Mouse (Mus musculus) erythroblast, adult 5-6 weeks (primary cell): Measurements from ENCODE around the gene Tmem129. TPM values are rescaled to one million over a fixed set of nuclear protein-coding genes. Genes with fewer than 3 reads are reported as not detected.

ENCODE experiments used
- total RNA-seq, 2 experiments: library from RNA; stranded (forward) in 1 of 2; stranded (reverse) in 1 of 2; fragments of 150-400 nt in 1 of 2; fragments of 200-764, 138-1000 nt in 1 of 2; gene quantifications; 2 replicates each; pipeline versions ENCODE4 v1.2.3 to v1.2.4; 2015 to 2017; ENCODE audit warnings: low replicate concordance in 2 of 2

The Tmem129 gene
- total RNA-seq, 2 experiments from 2014 or later, result 10.1 to 12.3 TPM

Other genes with a start within 250 kb of the Tmem129 start
- gene Nkx1-1, start 224.4 kb downstream of the Tmem129 start, total RNA-seq (2015; ENCODE audit: low replicate concordance), result not detected in 2 replicates
- gene Nkx1-1, start 224.4 kb downstream of the Tmem129 start, total RNA-seq (2017; ENCODE audit: low replicate concordance), result not detected in 2 replicates
- gene Fam53a, start 28.8 kb downstream of the Tmem129 start, total RNA-seq (2015; ENCODE audit: low replicate concordance), result 3.3 and 6.1 TPM in 2 replicates
- 2.5 and 3.3 TPM in 2 replicates for gene Fam53a, start 28.8 kb downstream of the Tmem129 start, total RNA-seq (2017; ENCODE audit: low replicate concordance)
- gene Gm9903, start 28.5 kb downstream of the Tmem129 start, total RNA-seq (2015; ENCODE audit: low replicate concordance), result not detected in 2 replicates
- not detected in 2 replicates for gene Gm9903, start 28.5 kb downstream of the Tmem129 start, total RNA-seq (2017; ENCODE audit: low replicate concordance)
- 123 and 133 TPM in 2 replicates for gene Slbp, start 5.8 kb downstream of the Tmem129 start, total RNA-seq (2015; ENCODE audit: low replicate concordance)
- 192 and 271 TPM in 2 replicates for gene Slbp, start 5.8 kb downstream of the Tmem129 start, total RNA-seq (2017; ENCODE audit: low replicate concordance)
- gene Tacc3, start 288 bp downstream of the Tmem129 start, total RNA-seq (2015; ENCODE audit: low replicate concordance), result 58.2 and 84.0 TPM in 2 replicates
- gene Tacc3, start 288 bp downstream of the Tmem129 start, total RNA-seq (2017; ENCODE audit: low replicate concordance), result 72.4 and 139 TPM in 2 replicates
- not detected in 2 replicates for gene Fgfr3, start 63.3 kb upstream of the Tmem129 start, total RNA-seq (2015; ENCODE audit: low replicate concordance)
- not detected in 2 replicates for gene Fgfr3, start 63.3 kb upstream of the Tmem129 start, total RNA-seq (2017; ENCODE audit: low replicate concordance)
- 2.5 and 6.7 TPM in 2 replicates for gene Letm1, start 124.4 kb upstream of the Tmem129 start, total RNA-seq (2015; ENCODE audit: low replicate concordance)
- gene Letm1, start 124.4 kb upstream of the Tmem129 start, total RNA-seq (2017; ENCODE audit: low replicate concordance), result 6.7 and 7.4 TPM in 2 replicates
- gene Nsd2, start 162.3 kb upstream of the Tmem129 start, total RNA-seq (2015; ENCODE audit: low replicate concordance), result 22.4 and 46.1 TPM in 2 replicates
- gene Nsd2, start 162.3 kb upstream of the Tmem129 start, total RNA-seq (2017; ENCODE audit: low replicate concordance), result 74.6 and 94.0 TPM in 2 replicates